Mouse (Mus musculus): ENCODE results near the gene Tcp11.

Gene Tcp11

DNA sequence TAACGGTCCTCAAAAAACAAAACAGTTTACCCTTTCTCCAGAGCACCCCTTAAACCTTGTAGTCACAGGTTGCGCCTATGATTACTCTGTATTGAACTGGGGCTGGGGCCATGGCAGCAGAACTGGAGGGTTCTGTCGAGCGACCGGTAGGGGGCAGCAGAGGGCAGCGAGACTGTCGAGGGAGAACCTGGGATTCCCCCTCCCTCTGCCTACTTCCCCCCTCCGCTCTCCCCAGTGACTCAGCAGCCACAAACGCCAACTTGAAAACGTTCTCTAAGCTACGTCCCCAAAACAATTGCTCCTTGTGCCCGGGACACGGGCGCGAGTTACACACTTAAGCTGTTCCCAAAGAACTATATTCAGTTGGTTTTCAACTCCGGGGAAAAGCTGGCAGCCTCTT, 4.5 kb upstream of the Tcp11 start:
- DNase-seq (ENCODE audit: low read depth, low spot score): peak; percentile 94

DNA sequence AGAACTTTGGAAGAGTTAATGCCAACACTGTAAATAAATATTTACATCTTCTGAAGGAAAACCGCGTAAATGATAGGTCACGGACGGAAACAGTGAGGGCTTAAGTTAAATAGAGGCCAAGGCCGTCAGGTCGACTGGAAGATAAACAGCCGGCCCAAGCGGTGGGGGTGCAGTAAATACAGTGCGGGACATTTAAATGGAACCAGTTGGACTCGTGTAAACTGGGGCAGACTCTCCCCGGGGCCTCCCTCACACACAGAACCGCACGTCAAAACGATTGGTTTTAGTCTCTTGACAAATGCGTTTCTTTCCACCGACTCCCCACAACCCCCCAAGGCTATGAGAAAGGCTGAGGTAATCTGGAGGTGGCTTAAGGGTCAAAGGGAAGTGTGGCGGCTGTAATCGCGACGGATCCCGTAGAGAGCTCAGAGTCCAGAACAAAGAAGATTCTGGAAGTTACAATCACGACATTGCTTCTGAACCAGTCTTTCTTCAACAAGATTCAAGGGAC, 4.0 kb upstream of the Tcp11 start:
- no peak for DNase-seq (ENCODE audit: low read depth, low spot score)

GRCm38 (mm10) chr17:28082863-28083262, 2.4 kb upstream of the Tcp11 start:
- no peak for DNase-seq (ENCODE audit: low read depth, low spot score)

GRCm38 (mm10) chr17:28081856-28082255, 1.4 kb upstream of the Tcp11 start:
- DNase-seq (ENCODE audit: low read depth, low spot score): no peak

DNA sequence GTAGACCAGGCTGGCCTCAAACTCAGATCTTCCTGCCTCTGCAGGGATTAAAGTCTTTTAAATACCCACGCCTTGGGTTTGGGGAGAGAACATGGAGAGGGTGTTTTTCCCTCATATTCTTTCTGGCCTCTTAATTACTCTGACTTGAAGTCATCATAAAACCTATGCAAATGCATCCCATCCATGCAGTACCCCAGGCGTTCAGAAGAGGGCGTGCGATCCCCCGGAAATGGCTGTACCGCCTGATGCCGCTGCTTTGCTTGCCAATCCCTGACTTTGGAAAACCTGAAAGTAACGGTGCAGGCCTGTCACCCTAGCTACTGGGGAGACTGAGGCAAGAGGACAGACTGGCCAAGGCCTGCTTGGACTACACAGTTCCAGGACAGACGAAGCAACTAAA, 946 bp upstream of the Tcp11 start:
- peak; percentile 47 for DNase-seq (ENCODE audit: low read depth, low spot score)

- no peak for DNase-seq (ENCODE audit: low read depth, low spot score)
These were observed 352 bp upstream of the Tcp11 start for GRCm38 (mm10) chr17:28080817-28081165.

GRCm38 (mm10) chr17:28079618-28080017, 821 bp downstream of the Tcp11 start:
- DNase-seq (ENCODE audit: low read depth, low spot score): peak; percentile 92

- no peak for DNase-seq (ENCODE audit: low read depth, low spot score)
These were observed 2.4 kb downstream of the Tcp11 start for GRCm38 (mm10) chr17:28078028-28078427.

GRCm38 (mm10) chr17:28074486-28074885, 6.0 kb downstream of the Tcp11 start:
- no peak for DNase-seq (ENCODE audit: low read depth, low spot score)

GRCm38 (mm10) chr17:28072730-28073129, 7.7 kb downstream of the Tcp11 start:
- DNase-seq (ENCODE audit: low read depth, low spot score): peak; percentile 76

DNA sequence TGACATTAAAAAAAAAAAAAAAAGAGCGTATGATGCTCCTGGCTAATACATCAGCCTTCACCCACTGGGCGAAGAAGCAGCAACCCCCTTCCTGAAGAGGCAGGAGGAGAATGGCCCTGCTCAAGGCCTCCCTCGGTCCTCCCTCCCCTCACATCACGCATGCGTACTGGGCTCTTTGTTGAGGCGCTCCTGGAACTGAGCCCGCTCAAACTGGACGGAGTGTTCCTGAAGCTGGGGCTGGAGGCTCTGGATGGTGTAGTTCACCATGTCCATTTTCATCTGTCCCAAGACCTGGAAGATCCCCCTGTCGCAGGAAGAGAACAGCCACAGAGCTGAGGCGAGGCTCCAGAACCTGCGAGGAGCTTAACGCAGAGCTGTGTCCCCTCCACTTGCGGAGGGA, 10.2 kb downstream of the Tcp11 start:
- no peak for DNase-seq (ENCODE audit: low read depth, low spot score)

GRCm38 (mm10) chr17:28069446-28069845, 11.0 kb downstream of the Tcp11 start:
- DNase-seq (ENCODE audit: low read depth, low spot score): no peak

- DNase-seq (ENCODE audit: low read depth, low spot score): peak; percentile 18
These were observed 13.1 kb downstream of the Tcp11 start for GRCm38 (mm10) chr17:28067303-28067702.

GRCm38 (mm10) chr17:28063163-28063562, 17.3 kb downstream of the Tcp11 start:
- no peak for DNase-seq (ENCODE audit: low read depth, low spot score)

DNA sequence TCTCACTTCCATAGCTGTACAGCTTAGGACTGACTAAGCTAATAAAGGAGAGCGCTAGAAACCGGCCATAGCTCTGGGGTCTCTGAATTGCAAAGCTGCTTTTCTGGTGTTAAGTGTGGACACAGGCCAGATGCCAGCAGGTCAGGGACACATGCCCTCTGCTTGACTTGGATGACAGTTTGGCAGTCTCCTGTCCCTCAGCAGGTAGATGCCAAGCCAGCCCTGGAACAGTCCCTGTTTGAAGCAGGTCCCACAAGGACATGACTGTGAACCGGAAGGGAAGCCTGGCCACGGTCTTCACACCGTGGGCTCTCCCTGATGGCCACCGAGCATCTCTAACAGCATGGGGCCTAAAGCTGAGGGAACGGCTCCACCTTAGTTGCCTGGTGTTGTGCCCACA, 17.7 kb downstream of the Tcp11 start:
- DNase-seq (ENCODE audit: low read depth, low spot score): peak; percentile 57

- DNase-seq (ENCODE audit: low read depth, low spot score): peak; percentile 82
These were observed 19.0 kb downstream of the Tcp11 start for GRCm38 (mm10) chr17:28061472-28061871.

DNA sequence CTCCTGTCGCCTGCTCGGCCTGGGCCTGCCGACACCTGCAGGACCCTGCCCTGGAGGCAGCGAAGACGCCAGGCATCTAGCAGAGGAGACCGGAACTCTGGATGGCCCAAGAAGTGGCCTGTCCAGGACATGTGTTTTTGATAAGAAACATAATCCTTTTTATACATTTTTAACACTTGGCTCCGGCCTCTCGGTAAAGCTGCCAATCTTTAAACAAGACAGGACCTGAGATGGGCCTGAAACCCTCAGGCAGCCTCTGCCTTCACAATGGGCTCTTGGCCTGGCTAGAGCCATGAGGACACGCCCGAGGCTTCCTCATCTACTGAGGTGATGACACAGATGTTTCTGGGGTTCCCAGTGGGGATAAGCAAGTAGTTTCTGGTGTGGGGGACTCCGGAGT, 19.8 kb downstream of the Tcp11 start:
- DNase-seq (ENCODE audit: low read depth, low spot score): no peak

DNA sequence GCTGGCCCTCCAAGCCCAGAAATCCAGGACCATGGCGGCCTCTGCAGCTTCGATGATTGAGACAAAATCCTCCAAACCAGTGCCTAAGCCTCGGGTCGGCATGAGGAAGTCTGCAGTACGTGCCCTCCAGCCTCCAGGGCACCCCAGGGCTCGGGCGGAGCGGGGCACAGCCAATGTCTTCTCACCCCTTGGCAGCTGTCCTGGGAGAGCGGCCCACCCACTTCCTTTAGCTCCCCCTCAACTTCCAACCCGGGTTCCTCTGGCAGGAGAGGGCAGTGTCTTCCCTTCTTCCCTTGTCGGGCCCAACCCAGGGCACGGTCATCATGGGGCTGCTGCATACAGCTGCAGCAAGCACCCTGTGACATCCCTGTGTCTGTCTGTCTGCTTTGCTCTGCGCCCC, 22.1 kb downstream of the Tcp11 start:
- no peak for DNase-seq (ENCODE audit: low read depth, low spot score)

DNA sequence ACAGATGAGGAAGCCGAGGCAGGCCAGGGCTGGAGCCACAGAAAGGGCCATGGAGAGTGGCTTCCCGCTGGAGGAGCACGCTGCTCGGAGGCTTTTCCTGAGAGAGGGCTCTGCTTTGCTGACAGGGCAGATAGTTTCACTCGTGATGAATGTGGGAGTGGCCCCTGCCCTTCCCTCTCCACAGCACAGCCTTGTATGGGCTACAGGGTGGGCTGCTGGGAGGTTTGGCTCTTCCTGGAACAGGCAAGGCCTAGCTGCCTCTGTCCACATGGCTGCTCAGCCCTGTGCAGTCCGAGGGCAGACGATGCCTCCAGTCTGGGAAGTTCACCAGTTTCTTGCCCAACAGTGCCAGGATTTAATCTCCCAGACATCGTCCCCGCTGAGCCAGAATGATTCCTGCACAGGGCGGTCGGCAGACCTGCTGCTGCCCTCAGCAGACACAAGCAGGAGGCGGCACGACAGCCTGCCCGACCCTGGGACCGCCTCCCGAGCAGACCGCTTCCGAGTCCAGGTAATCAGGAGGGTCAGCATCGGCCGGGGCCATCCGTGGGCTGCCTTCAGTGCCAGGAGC, 28.1 kb downstream of the Tcp11 start:
- no peak for DNase-seq (ENCODE audit: low read depth, low spot score)

DNA sequence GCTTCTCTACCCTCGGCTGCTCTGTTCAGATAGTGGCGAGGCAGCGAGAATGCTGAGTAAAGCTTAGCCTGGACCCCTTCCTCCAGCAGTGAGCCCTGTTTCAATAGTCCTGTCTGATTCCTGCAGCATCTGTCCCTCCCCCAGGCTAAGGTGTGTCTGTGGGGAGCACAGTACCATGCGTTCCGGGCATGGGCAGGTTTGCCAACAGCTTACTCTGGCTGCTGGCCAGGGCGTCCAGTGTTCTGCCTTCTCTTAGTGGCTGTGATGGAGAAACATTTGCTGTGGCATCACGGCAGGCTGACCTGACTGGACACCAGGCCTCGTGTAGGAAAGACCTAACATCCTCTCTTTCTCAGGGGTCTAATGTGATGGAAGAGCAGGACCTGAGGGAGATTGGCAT, 30.2 kb downstream of the Tcp11 start:
- no peak for DNase-seq (ENCODE audit: low read depth, low spot score)

- DNase-seq (ENCODE audit: low read depth, low spot score): peak; percentile 87
These were observed 32.0 kb downstream of the Tcp11 start for GRCm38 (mm10) chr17:28048425-28048824.

DNA sequence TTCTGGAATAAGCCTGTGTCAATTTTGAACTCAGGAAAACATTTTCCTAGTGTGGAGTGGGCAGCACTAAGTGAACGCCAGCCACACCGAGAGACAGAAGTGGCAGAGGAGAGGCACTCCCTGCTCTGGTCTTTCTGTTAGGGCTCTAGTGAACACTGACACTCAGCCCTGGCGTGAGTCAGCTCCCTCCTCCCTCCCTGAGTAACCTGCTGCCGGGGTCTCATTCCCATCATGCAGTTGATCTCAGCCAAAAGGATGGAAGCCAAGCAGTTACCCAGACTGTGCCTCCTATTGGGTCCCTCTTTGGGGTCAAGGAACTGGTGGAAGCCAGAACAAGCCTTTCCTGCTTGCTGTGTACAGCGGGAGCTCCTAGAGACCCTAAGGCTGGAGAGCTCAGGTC, 32.9 kb downstream of the Tcp11 start:
- DNase-seq (ENCODE audit: low read depth, low spot score): no peak

GRCm38 (mm10) chr17:28047017-28047416, 33.4 kb downstream of the Tcp11 start:
- DNase-seq (ENCODE audit: low read depth, low spot score): peak; percentile 69

DNA sequence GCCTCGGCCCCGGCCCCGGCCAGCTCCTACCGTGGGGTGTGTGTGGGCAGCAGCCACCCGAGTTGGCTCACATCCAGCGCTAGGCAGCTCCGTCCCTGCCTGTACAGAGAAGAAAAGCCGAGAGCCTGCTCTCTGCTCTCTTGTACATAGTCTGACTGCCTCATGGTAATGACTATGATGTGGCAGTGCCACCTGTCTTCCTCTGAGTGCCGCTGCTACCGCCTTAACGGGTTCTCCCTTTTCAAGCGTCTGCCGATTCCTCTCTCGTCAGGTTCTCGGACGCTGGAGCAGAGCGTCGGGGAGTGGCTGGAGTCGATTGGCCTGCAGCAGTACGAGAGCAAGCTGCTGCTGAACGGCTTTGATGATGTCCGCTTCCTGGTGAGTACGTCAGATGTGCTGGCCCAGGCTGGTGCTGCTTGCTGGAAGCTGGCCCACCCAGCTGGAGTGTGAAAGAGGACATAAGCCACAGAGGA, 38.1 kb downstream of the Tcp11 start:
- peak; percentile 87 for DNase-seq (ENCODE audit: low read depth, low spot score)

All from brain, adult 2 months (tissue).